Mouse (Mus musculus) heart, adult 18-20 months (tissue): ENCODE results near the gene Nrxn3. TPM values are rescaled to one million over a fixed set of nuclear protein-coding genes. Genes with fewer than 3 reads are reported as not detected.

Experiments
- DNase-seq, 2 experiments: peaks; one replicate each; pipeline ENCODE4 v3.0.0; 2021 to 2022; ENCODE audit warnings: mixed read lengths in 1 of 2
- total RNA-seq, 2 experiments: library from RNA; stranded (reverse); gene quantifications; 2 replicates each; pipeline ENCODE4 v1.2.3; 2021

Gene Nrxn3
- total RNA-seq, 2 experiments from 2014 or later, result 0.10 to 0.15 TPM

GRCm38 (mm10) chr12:89954441-89955070 is 1231.9 kb downstream of the Nrxn3 start:
- DNase-seq, result no peak

DNA sequence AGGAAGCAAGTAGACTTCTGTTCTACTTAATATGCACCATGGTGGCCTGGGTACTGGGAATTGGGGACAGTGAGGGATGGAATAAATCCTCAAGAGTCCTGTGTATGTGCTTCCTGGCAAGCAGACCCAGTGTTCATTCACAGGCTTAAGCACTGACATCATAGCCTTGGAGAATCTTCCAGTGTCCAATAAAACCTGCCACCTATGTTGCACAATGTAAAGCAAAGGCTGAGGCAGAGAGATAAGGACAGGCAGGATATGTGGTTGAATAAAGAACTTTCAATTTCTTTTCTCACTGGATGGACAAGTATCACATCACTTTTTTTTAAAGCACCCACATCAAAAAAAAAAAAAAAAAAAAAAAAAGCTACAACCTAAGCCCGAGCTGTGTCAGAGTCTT is 1240.4 kb downstream of the Nrxn3 start:
- DNase-seq, result no peak

DNA sequence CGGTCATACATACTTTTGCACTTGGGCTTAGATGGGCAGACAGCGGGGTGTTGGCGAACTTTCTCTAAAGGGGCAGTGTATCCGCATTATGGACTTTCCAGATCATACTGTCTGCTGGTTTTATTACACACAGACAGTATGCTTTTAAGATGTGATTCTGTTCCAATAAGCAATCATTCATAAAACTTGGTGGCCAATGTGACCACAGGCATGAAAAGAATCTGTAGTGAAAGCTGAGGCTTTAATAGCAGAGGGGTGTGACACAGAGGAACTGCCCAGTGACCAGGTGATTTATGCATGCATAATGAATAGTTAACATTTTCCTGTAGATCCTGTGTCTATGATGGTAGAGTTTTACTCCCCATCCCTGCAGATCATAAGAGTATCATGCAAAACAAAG is 1254.0 kb downstream of the Nrxn3 start:
- no peak for DNase-seq

DNA sequence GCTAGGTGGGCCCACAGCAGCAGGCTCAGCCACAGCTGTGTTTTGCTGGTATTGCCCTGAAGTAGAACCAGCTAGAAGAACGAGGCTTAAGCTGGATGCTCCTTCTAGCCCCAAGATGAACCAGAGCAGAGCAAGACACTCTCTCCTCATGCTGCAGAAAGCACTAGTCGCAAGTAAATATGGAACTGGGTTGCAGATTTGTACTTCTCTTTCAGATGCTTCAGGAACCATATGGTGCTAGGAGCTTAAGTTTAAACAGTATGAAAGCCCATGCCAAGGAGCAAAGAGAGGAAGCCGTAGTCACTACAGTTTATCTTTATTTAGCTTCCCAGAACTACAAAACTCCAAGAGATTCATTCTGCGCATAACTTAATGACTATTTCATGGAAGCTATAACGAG is 1254.8 kb downstream of the Nrxn3 start:
- no peak for DNase-seq

DNA sequence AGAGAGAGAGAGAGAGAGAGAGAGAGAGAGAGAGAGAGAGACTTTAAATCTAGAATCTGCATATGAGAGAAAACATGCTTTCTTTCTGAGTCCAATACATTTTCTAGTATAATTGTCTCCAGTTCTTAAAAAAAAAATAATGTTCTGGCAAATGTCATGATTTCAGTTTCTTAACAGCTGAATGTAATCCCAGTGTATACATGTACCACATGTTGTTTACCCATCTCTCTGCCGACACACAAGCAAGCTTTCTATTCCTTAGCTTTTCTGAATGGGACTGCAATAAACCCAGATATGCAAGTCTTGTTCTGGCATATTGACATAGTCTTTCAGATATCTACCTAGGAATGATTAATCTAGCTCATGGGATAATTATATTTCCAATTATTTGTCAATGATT is 1256.5 kb downstream of the Nrxn3 start:
- no peak for DNase-seq

DNA sequence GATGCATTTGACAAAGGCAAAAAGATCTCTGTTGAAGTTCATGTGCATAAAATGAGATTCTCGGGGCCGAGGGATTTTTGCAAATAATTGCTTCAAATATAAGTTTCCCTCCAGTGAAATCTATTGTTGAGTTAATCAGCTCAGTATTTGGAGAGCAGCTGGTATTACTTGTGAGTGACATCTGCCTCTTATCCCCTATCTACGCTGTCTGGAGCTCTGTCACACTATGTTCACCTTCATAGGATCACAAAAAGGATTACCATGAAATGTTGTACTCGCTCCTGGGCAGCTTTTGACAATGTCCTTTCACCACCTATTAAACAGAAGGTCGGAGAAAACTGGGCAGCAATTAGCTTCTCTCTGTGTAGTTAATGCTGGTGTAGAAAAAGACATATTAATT is 1259.8 kb downstream of the Nrxn3 start:
- DNase-seq, result no peak

GRCm38 (mm10) chr12:89983399-89983798 is 1260.7 kb downstream of the Nrxn3 start:
- DNase-seq, result no peak

DNA sequence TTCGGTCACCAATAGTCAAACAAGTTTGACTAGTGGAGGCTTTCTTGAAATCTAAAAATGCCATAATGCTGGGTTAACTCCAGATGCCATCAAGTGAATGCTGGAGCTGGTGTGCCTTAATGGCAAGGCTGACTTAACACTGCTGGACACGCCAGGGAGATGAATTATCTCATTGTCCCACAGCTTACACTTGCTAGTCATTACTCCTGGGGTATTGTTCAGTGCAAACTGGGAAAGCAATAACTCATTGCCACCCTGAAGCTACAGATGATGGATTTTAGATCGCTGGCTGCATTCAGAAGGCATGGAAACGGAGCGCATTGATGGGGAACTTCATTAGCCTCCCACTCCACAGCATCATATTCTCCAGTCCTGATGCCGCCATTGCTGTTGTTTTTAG is 1263.5 kb downstream of the Nrxn3 start:
- DNase-seq, result no peak

GRCm38 (mm10) chr12:89993273-89993672 is 1270.6 kb downstream of the Nrxn3 start:
- DNase-seq, result no peak

DNA sequence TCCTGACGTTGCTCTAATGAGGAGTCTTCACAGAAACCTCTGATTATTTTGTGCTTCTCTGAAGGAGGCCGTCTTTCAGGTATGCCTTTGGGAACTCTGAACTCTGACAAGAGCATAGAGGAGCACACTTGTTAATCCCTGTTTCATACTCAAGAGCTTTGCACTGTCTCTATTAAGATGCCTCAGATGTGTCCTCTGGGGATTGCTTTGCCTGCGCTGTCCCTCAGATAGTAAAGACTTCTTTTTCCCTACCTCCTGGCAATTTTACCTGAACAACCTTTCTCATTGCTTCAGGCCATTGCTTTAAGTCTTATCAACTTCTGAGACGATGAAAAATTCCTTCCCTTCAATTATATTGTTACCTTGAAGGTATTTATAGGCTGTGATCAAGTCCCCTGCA is 1272.7 kb downstream of the Nrxn3 start:
- DNase-seq, result no peak

- DNase-seq, result no peak
Measured at GRCm38 (mm10) chr12:90010280-90010679, 1287.6 kb downstream of the Nrxn3 start.

GRCm38 (mm10) chr12:90013958-90014357 is 1291.3 kb downstream of the Nrxn3 start:
- DNase-seq, result no peak

- DNase-seq, result peak; percentile 2
Measured at GRCm38 (mm10) chr12:90027023-90027422, 1304.3 kb downstream of the Nrxn3 start.

DNA sequence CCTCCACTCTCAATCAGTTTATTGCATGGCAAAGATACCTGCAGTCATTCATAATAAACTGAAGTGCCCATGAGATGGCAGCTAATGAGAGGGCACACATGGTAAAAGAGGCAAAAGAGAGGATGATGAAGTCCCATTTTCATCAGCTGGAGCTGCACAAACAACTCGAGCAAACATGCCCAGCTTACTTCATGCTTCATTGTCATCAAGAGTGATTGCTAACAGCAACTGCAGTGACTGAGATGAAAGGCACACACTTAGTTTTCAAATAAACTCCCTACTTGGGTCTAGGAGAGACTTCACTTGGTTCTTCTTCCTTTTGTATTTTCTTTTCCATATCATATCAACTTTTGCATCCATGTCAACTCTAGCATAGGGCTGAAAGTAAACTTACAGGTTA is 1318.4 kb downstream of the Nrxn3 start:
- DNase-seq, result no peak

DNA sequence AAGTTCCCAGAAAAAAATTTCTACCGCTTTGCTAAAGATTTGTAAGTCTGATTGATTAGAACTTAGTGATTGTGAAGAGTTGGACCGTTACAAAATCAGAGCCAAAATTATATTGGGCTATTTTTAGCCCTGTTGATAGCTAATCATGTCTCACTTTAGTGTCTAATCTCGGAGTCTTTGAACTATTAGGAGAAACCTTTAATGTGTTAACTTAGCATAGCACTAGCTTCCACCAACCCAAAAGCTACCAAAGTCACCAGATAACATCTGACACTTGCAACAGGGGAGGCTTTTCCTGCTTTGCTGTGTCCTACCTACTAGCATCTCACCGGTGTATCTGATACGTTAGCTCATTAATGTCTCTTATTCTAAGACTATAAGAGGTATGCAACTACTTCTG is 1333.6 kb downstream of the Nrxn3 start:
- DNase-seq, result no peak

DNA sequence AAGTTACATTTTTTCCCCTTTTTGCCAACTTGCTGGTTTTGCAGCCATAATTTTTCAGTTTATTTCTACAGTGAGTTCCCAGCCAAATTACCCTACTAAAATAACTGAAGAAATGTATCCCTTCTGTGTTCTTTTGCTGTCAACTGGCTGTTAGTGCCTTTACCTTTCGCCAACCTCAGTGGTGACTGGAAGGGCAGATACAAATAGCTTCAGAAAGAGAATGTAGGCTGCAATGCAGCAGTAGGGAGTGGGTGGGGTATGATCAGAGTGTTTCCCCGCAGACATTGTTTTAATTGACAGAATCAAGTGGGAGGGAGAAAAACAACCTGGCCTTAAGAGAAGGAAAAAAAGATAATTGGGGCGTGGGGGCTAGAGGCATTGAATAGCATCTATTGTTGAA is 1337.1 kb downstream of the Nrxn3 start:
- no peak for DNase-seq

DNA sequence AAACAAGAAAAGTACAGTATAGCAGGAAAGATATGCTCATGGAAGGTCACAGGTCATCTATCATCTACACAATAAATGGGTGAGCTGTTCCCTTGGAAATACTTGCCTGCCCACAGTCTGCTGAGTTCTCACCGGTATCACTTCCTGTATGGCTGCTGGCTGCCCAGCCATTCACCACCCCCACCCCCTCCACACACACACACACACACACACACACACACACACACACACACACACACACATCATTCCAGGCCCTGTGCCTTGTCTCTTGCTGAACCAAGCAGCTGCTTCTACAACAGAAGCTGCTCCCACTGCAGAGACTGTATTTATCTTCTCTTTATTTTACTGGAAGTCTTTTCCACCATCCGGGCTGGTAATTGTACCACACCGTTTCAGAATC is 1338.6 kb downstream of the Nrxn3 start:
- DNase-seq, result no peak

- DNase-seq, result no peak
Measured at GRCm38 (mm10) chr12:90062219-90062618, 1339.5 kb downstream of the Nrxn3 start.

DNA sequence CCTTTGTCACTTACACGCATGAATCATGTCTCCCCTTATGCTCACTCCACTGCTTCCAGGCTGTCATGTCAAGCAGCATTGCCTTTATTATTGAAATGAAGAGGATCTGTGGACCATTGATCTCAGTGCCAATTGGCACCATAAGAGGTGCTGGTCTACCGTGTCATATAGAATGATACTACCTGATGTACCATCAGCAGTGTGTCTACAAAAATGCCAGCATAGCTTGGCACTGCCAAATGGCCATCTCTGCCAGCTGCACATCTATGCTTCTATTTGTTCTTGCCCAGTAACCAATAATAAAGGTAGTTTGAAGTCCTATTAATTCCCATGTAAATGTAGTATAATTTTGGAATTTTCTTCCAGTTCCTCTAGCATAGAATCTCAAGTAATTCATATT is 1340.8 kb downstream of the Nrxn3 start:
- no peak for DNase-seq

DNA sequence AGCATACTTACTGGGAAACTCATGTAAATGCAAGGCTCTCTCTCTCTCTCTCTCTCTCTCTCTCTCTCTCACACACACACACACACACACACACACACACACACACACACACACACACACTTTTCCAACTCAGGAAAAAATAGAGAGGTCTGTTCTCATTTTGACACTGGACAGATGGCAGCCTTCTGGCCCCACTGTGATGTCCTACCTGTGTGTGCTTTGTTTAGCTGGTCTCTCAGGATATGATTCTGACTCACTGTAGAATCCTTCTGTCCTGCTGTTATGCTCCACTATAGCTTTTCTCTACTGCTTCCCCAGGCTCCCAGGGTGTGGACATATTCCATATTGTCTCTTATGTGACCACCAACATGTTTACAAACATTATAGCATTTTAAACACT is 1363.2 kb downstream of the Nrxn3 start:
- DNase-seq, result no peak

- DNase-seq, result no peak
Measured at GRCm38 (mm10) chr12:90095754-90096153, 1373.1 kb downstream of the Nrxn3 start.

DNA sequence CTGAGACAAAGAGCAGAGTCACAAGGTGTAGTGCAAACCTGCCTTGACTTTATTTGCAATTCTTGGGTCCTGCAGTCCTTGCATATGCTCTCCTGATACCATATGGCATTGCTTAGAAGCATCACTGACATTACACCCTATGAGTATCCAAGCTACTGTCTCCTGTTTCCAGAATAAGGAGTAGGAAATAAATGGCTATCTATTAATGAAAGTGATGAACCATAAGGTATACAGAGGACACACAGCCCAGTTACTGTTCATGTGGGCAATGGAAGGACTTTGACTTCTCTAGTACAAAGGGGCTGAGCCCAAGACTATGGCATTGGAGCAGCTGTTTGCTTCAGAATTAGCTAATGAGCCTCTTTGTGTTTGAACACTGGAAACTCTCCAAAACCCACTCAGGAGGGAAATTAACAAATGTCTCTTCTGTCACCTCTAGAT is 1390.7 kb downstream of the Nrxn3 start:
- no peak for DNase-seq

GRCm38 (mm10) chr12:90131927-90132869 is 1409.5 kb downstream of the Nrxn3 start:
- DNase-seq, result no peak

DNA sequence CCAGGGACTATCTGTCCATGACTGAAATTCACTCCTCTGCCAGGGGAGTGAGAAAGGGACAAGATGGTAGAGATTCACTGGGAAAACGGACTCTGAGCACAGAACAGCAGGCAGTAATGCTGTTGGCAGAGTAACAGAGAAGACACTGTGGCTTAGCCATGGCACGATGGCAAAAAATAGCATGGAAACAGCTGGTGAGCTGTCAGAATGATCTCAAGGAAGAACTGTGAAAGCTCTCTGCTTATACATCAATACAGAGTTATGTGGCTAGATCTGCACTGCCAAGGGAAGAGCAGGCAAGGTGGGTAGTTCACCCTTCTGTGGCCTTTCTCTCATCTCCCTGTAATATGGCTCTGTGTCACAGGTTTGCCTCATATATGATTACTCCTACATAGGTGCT is 1419.3 kb downstream of the Nrxn3 start:
- no peak for DNase-seq
